In genomic region chr2:164458535-164458934, GRCm38 (mm10) we compare ENCODE assay signal across 12 mouse cellular contexts. TPM values are rescaled to one million over a fixed set of nuclear protein-coding genes. Genes with fewer than 3 reads are reported as not detected.
DNase-seq lines count a peak whose midpoint lies in the region; ATAC-seq lines count a peak whose summit lies in the region.
"Had no signal": no experiment of that assay in that cellular context is flagged by ENCODE, and none has a peak within 500 bp of the region (broad histone marks: within the 10 kb centered on the region; RNA-seq: fewer than 3 reads in every experiment).

No protein-coding gene starts in this region.

- H3K9me3 ChIP-seq in intestine, embryonic 15.5 days = no peaks in the 10 kb centered on the region
- H3K9me3 ChIP-seq in liver, embryonic 13.5 days (replicated peaks) = no peaks in the 10 kb centered on the region
- H3K9me3 ChIP-seq in stomach, embryonic 15.5 days = no peaks in the 10 kb centered on the region
- H3K9me3 ChIP-seq: hindbrain, embryonic 10.5 days; limb, embryonic 13.5 days had no signal

- no peak; the same call in 1 of the 2 replicates for ATAC-seq in intestine, embryonic 15.5 days
- no peak for ATAC-seq in liver, embryonic 13.5 days (ENCODE audit: low read depth)
- ATAC-seq in stomach, embryonic 15.5 days (ENCODE audit: insufficient read depth, low FRiP score, low read depth) = no peak

- H3K9ac ChIP-seq in intestine, embryonic 15.5 days = no peak overlapping the region
- no peak overlapping the region for H3K9ac ChIP-seq in liver, embryonic 13.5 days
- no peak overlapping the region for H3K9ac ChIP-seq in stomach, embryonic 15.5 days
- H3K9ac ChIP-seq: limb, embryonic 13.5 days had no signal

- 0 out of 2 replicates have a peak overlapping the region, but pooled peaks have one; percentile 2 for H3K4me2 ChIP-seq in intestine, embryonic 15.5 days (replicated peaks)
- no peak overlapping the region for H3K4me2 ChIP-seq in liver, embryonic 13.5 days
- H3K4me2 ChIP-seq in stomach, embryonic 15.5 days = 0 out of 2 replicates have a peak overlapping the region, but pooled peaks have one; percentile 11
- H3K4me2 ChIP-seq: limb, embryonic 13.5 days had no signal

- H3K4me1 ChIP-seq in intestine, embryonic 15.5 days (replicated peaks) = peaks cover 27% of the 10 kb centered on the region
- peaks cover 43% of the 10 kb centered on the region for H3K4me1 ChIP-seq in liver, embryonic 13.5 days (replicated peaks)
- H3K4me1 ChIP-seq in stomach, embryonic 15.5 days = peaks cover 31% of the 10 kb centered on the region

- H3K27me3 ChIP-seq in intestine, embryonic 15.5 days (replicated peaks) = no peaks in the 10 kb centered on the region
- no peaks in the 10 kb centered on the region for H3K27me3 ChIP-seq in liver, embryonic 13.5 days
- H3K27me3 ChIP-seq in stomach, embryonic 15.5 days (replicated peaks) = no peaks in the 10 kb centered on the region
- H3K27me3 ChIP-seq: limb, embryonic 13.5 days had no signal

- no peak overlapping the region for H3K4me3 ChIP-seq in intestine, embryonic 15.5 days (replicated peaks)
- no peak overlapping the region for H3K4me3 ChIP-seq in liver, embryonic 13.5 days (replicated peaks)
- no peak overlapping the region for H3K4me3 ChIP-seq in stomach, embryonic 15.5 days (replicated peaks)
- H3K4me3 ChIP-seq: hindbrain, embryonic 10.5 days; limb, embryonic 13.5 days had no signal

- H3K27ac ChIP-seq in intestine, embryonic 15.5 days = peak overlapping the region; percentile 42
- peak overlapping the region; percentile 58 for H3K27ac ChIP-seq in liver, embryonic 13.5 days
- peak overlapping the region; percentile 83 for H3K27ac ChIP-seq in stomach, embryonic 15.5 days
- H3K27ac ChIP-seq: limb, embryonic 13.5 days had no signal

- DNase-seq in lung, adult 18-20 months = peak; percentile 60 to 74
- DNase-seq in lung, postnatal 10 days = no peak
- no peak for DNase-seq in liver, embryonic 13.5 days
- no peak for DNase-seq in gastrocnemius, postnatal 14 days
- no peak for DNase-seq in spleen, postnatal 10 days (ENCODE audit: low spot score in 2 of 2)
- DNase-seq in right cerebral cortex, postnatal 10 days (ENCODE audit: low spot score in 2 of 2) = no peak
- DNase-seq: embryo, embryonic 11 days had no signal

- peaks cover 4% of the 10 kb centered on the region; the same call in 1 of the 2 replicates for H3K36me3 ChIP-seq in intestine, embryonic 15.5 days
- peaks cover 6% of the 10 kb centered on the region for H3K36me3 ChIP-seq in liver, embryonic 13.5 days
- no peaks in the 10 kb centered on the region for H3K36me3 ChIP-seq in stomach, embryonic 15.5 days

- intact Hi-C loops in gastrocnemius, postnatal 14 days (cut with DNase I; ENCODE audit: low total_unique reads) = no loop called here

- 67% methylated on average over 8 of the region's 8 CpGs for WGBS in intestine, embryonic 15.5 days
- 44% methylated on average over 8 of the region's 8 CpGs for WGBS in liver, embryonic 13.5 days (ENCODE audit: insufficient replicate concordance)
- 64% methylated on average over 8 of the region's 8 CpGs for WGBS in stomach, embryonic 15.5 days

RNA-seq across cellular contexts. Expression of gene Sys1, which starts 1.8 kb away (rescaled TPM):
- 51.1 and 61.9 TPM in 2 replicates for polyA plus RNA-seq in intestine, embryonic 15.5 days (2015; fragmentation: Nextera tagmentation; extraction: Ambion mirVana)
- 28.5 and 33.2 TPM in 2 replicates for polyA plus RNA-seq in liver, embryonic 13.5 days (2015; fragmentation: Nextera tagmentation; extraction: Ambion mirVana)
- polyA plus RNA-seq in stomach, embryonic 15.5 days (2015; fragmentation: Nextera tagmentation; extraction: Ambion mirVana) = 60.6 and 61.8 TPM in 2 replicates
- 10 to 100 TPM; 15.0 to 15.6 TPM for total RNA-seq in gastrocnemius, postnatal 14 days (2021)

RNA-seq across cellular contexts. Expression of gene Gm20458, which starts 2.2 kb away (rescaled TPM):
- 9.4 and 18.5 TPM in 2 replicates for polyA plus RNA-seq in intestine, embryonic 15.5 days (2015; fragmentation: Nextera tagmentation; extraction: Ambion mirVana)
- polyA plus RNA-seq in liver, embryonic 13.5 days (2015; fragmentation: Nextera tagmentation; extraction: Ambion mirVana) = 5.3 and 5.7 TPM in 2 replicates
- polyA plus RNA-seq in stomach, embryonic 15.5 days (2015; fragmentation: Nextera tagmentation; extraction: Ambion mirVana) = 17.9 and 18.1 TPM in 2 replicates
- 1 to 10 TPM in 1 of 2 experiments, under 1 TPM in 1; 0.62 to 2.6 TPM for total RNA-seq in gastrocnemius, postnatal 14 days (2021)

RNA-seq across cellular contexts. Expression of gene Sdc4, which starts 14.8 kb away (rescaled TPM):
- 120 and 126 TPM in 2 replicates for polyA plus RNA-seq in intestine, embryonic 15.5 days (2015; fragmentation: Nextera tagmentation; extraction: Ambion mirVana)
- polyA plus RNA-seq in liver, embryonic 13.5 days (2015; fragmentation: Nextera tagmentation; extraction: Ambion mirVana) = 33.6 and 37.0 TPM in 2 replicates
- 132 and 135 TPM in 2 replicates for polyA plus RNA-seq in stomach, embryonic 15.5 days (2015; fragmentation: Nextera tagmentation; extraction: Ambion mirVana)
- total RNA-seq in gastrocnemius, postnatal 14 days (2021) = 10 to 100 TPM; 45.1 to 72.6 TPM

RNA-seq across cellular contexts. Expression of gene Trp53tg5, which starts 15.0 kb away (rescaled TPM):
- not detected in 2 replicates for polyA plus RNA-seq in intestine, embryonic 15.5 days (2015; fragmentation: Nextera tagmentation; extraction: Ambion mirVana)
- polyA plus RNA-seq in liver, embryonic 13.5 days (2015; fragmentation: Nextera tagmentation; extraction: Ambion mirVana) = not detected in 2 replicates
- 0.14 TPM in 1 of 2 replicates, not detected in the other for polyA plus RNA-seq in stomach, embryonic 15.5 days (2015; fragmentation: Nextera tagmentation; extraction: Ambion mirVana)
- not detected for total RNA-seq in gastrocnemius, postnatal 14 days (2021)
- total RNA-seq: gastrocnemius, postnatal 4 days had no signal
- polyA plus RNA-seq: hindbrain, embryonic 10.5 days; limb, embryonic 13.5 days had no signal

RNA-seq across cellular contexts. Expression of gene Dbndd2, which starts 27.4 kb away (rescaled TPM):
- polyA plus RNA-seq in intestine, embryonic 15.5 days (2015; fragmentation: Nextera tagmentation; extraction: Ambion mirVana) = 4.7 and 14.8 TPM in 2 replicates
- polyA plus RNA-seq in liver, embryonic 13.5 days (2015; fragmentation: Nextera tagmentation; extraction: Ambion mirVana) = 0.79 and 1.9 TPM in 2 replicates
- 6.5 and 10.4 TPM in 2 replicates for polyA plus RNA-seq in stomach, embryonic 15.5 days (2015; fragmentation: Nextera tagmentation; extraction: Ambion mirVana)
- 10 to 100 TPM; 14.6 to 20.6 TPM for total RNA-seq in gastrocnemius, postnatal 14 days (2021)

Comparison
In these comparisons a context has a peak if more than half of its experiments do, and no peak if none do; other contexts are left out.
1. DNase-seq: peak in lung, adult 18-20 months (2 of 2); none in lung, postnatal 10 days (single experiment), liver, embryonic 13.5 days (single experiment), gastrocnemius, postnatal 14 days (single experiment), spleen, postnatal 10 days (0 of 2) and right cerebral cortex, postnatal 10 days (0 of 2).
2. Peak in every context shown above with its lines, with median percentiles within 50 percentile points of each other: H3K27ac ChIP-seq.